Mouse (Mus musculus) C2C12 (cell line): ENCODE data around the gene Atg9a.

Source experiments
- CTCF ChIP-seq: IDR thresholded peaks from one replicate; pipeline ENCODE4 v1.5.1; 2011; ENCODE audit not compliant: control insufficient read depth, insufficient read depth, insufficient read length
- MAX ChIP-seq: IDR thresholded peaks from one replicate; pipeline ENCODE4 v1.6.1; 2011; ENCODE audit warnings: mild to moderate bottlenecking, control low read depth
- MYOG ChIP-seq: IDR thresholded peaks from one replicate; pipeline ENCODE4 v1.6.1; 2011; ENCODE audit not compliant: control insufficient read depth, insufficient read length; ENCODE audit errors: extremely low read depth

DNA sequence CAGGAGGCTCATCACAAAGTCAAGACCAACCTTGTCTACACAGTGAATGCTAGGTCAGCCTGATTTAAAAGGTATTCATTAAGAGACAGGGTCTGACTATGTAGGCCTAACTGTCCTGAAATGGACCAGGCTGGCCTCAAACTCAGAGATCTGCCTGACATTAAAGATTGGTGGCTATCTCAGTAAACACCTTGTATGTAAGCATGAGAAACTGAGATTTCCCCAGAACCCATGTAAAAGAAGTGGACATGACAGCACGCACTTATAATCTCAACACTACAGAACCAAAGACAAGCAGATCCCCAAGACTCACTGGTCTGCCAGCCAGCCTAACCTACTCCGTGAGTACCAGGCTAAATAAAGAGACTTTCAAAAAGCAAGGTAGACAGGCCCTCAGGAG, 53.5 kb downstream of the Atg9a start:
- TF ChIP-seq CTCF (no peak), MAX (no peak), MYOG (no peak)
